Mouse (Mus musculus): ENCODE measurements around the gene Aqp6.

- no peak for TF ChIP-seq CTCF (conservative IDR thresholded peaks at IDR 0.05; ENCODE audit: low read length)
- no peak for TF ChIP-seq POU5F1 (IDR thresholded peaks at IDR 0.05; ENCODE audit: borderline replicate concordance, low read length)
Measured at GRCm38 (mm10) chr15:99615246-99615645, 14.0 kb downstream of the Aqp6 start.

Measured in E14TG2a.4 (cell line).